ENCODE assay signal across 8 mouse cellular contexts in genomic region chr7:44997231-44997939, GRCm38 (mm10). TPM values are rescaled to one million over a fixed set of nuclear protein-coding genes. Genes with fewer than 3 reads are reported as not detected.
DNase-seq lines count a peak whose midpoint lies in the region; ATAC-seq lines count a peak whose summit lies in the region.

TSS of gene Irf3 (plus strand) at chr7:44997648.

- H3K9me3 ChIP-seq in forebrain, embryonic 14.5 days (replicated peaks; ENCODE audit: control insufficient read depth, low read length), result no peaks in the 10 kb centered on the region
- H3K9me3 ChIP-seq in neural tube, embryonic 15.5 days (replicated peaks), result no peaks in the 10 kb centered on the region

- DNase-seq in ES-CJ7 (ENCODE audit: low read depth, low spot score), result peak; percentile 95
- DNase-seq in cerebellum, adult 11 months, result peak; percentile 95
- peak; percentile 99 for DNase-seq in forebrain, embryonic 14.5 days (ENCODE audit: low spot score)
- DNase-seq in heart, postnatal 14 days, result peak; percentile 95 to 98
- DNase-seq in layer of hippocampus, adult 11-12 months (ENCODE audit: low spot score), result peak; percentile 96
- peak; percentile 96 to 98 for DNase-seq in lung, adult 18-20 months
- DNase-seq in testis, postnatal 14 days (ENCODE audit: low spot score), result peak; percentile 96

- H3K27me3 ChIP-seq in forebrain, embryonic 14.5 days (replicated peaks; ENCODE audit: control insufficient read depth, insufficient read depth, low read length), result no peaks in the 10 kb centered on the region
- H3K27me3 ChIP-seq in neural tube, embryonic 15.5 days (replicated peaks), result no peaks in the 10 kb centered on the region

- H3K36me3 ChIP-seq in forebrain, embryonic 14.5 days (ENCODE audit: control insufficient read depth, insufficient read depth, low read length), result peaks cover 53% of the 10 kb centered on the region
- peaks cover 24% of the 10 kb centered on the region for H3K36me3 ChIP-seq in neural tube, embryonic 15.5 days

- peak within 1 kb of the TSS; percentile 75 for H3K9ac ChIP-seq in forebrain, embryonic 14.5 days (ENCODE audit: low read length)
- peak within 1 kb of the TSS; percentile 65 for H3K9ac ChIP-seq in neural tube, embryonic 15.5 days (replicated peaks)

- peaks cover 16% of the 10 kb centered on the region for H3K4me1 ChIP-seq in forebrain, embryonic 14.5 days (ENCODE audit: control insufficient read depth, insufficient read depth, low read length)
- H3K4me1 ChIP-seq in neural tube, embryonic 15.5 days, result peaks cover 34% of the 10 kb centered on the region

- peak within 1 kb of the TSS; percentile 81 for H3K4me2 ChIP-seq in forebrain, embryonic 14.5 days (ENCODE audit: low read length)
- peak within 1 kb of the TSS; percentile 84 for H3K4me2 ChIP-seq in neural tube, embryonic 15.5 days

- peak within 1 kb of the TSS; percentile 76 for H3K27ac ChIP-seq in forebrain, embryonic 14.5 days (ENCODE audit: low read depth, low read length)
- peak within 1 kb of the TSS; percentile 76 for H3K27ac ChIP-seq in neural tube, embryonic 15.5 days (replicated peaks)

- peak; percentile 95 for ATAC-seq in forebrain, embryonic 14.5 days
- ATAC-seq in neural tube, embryonic 15.5 days (ENCODE audit: low FRiP score), result peak; percentile 93

- WGBS in forebrain, embryonic 14.5 days, result under 1% methylated on average over 43 of the region's 43 CpGs
- under 1% methylated on average over 43 of the region's 43 CpGs for WGBS in neural tube, embryonic 15.5 days

- intact Hi-C loops in heart, postnatal 14 days (cut with DNase I), result no loop called here

- peak within 1 kb of the TSS; percentile 45 for H3K4me3 ChIP-seq in forebrain, embryonic 14.5 days (ENCODE audit: low read depth, low read length)
- peak within 1 kb of the TSS; percentile 60 for H3K4me3 ChIP-seq in neural tube, embryonic 15.5 days (replicated peaks)

RNA-seq across cellular contexts. Expression of gene Irf3, which starts in this region (rescaled TPM):
- polyA plus RNA-seq in forebrain, embryonic 14.5 days (2014; fragmentation: Nextera tagmentation; extraction: Ambion mirVana), result 52.7 and 60.6 TPM in 2 replicates
- total RNA-seq in heart, postnatal 14 days (2021), result 10 to 100 TPM; 36.5 to 40.2 TPM
- polyA plus RNA-seq in neural tube, embryonic 15.5 days (2015; fragmentation: Nextera tagmentation; extraction: Ambion mirVana), result 56.8 and 70.2 TPM in 2 replicates

Comparison
In these comparisons a context has a peak if more than half of its experiments do, and no peak if none do; other contexts are left out.
1. Peak in every context shown above with its lines: DNase-seq, ATAC-seq, H3K4me3 ChIP-seq and H3K27ac ChIP-seq.